Mouse (Mus musculus) Muller cell, postnatal 12 days (primary cell): ENCODE measurements around the gene Tmco2.
"Not testable (repeated sequence)": the region's sequence is repeated elsewhere in the genome, so short reads cannot be mapped to it uniquely, and the experiment has no call there.

ENCODE experiments used
- DNase-seq: peaks from one replicate; pipeline ENCODE4 v3.0.0-alpha.2; 2015; ENCODE audit errors: inconsistent ontology term

The Tmco2 gene

GRCm38 (mm10) chr4:121109126-121109525, at the start of gene Tmco2:
Tmco2 (minus strand) TSS chr4:121109226.
- no peak for DNase-seq

GRCm38 (mm10) chr4:121103304-121103703, 5.7 kb downstream of the Tmco2 start:
- DNase-seq = no peak

- DNase-seq = peak; percentile 91
Observed at GRCm38 (mm10) chr4:121097650-121098378, 11.2 kb downstream of the Tmco2 start, which contains the start of gene Zmpste24. Zmpste24 (minus strand) TSS chr4:121098241.

- no peak for DNase-seq
Observed at GRCm38 (mm10) chr4:121090211-121090610, 18.8 kb downstream of the Tmco2 start.

GRCm38 (mm10) chr4:121088696-121089095, 20.3 kb downstream of the Tmco2 start:
- no peak for DNase-seq

GRCm38 (mm10) chr4:121084506-121084905, 24.5 kb downstream of the Tmco2 start:
- DNase-seq = no peak

- no peak for DNase-seq
Observed at GRCm38 (mm10) chr4:121080395-121080794, 28.6 kb downstream of the Tmco2 start.

GRCm38 (mm10) chr4:121077915-121078646, 30.9 kb downstream of the Tmco2 start:
- no peak for DNase-seq

- no peak for DNase-seq
Observed at GRCm38 (mm10) chr4:121074250-121074649, 34.8 kb downstream of the Tmco2 start.

GRCm38 (mm10) chr4:121065336-121065735, 43.7 kb downstream of the Tmco2 start:
- DNase-seq = no peak

- not testable (repeated sequence) for DNase-seq
Observed at GRCm38 (mm10) chr4:121059218-121059617, 49.8 kb downstream of the Tmco2 start.

GRCm38 (mm10) chr4:121057032-121057431, 52.0 kb downstream of the Tmco2 start:
- no peak for DNase-seq

GRCm38 (mm10) chr4:121056342-121056741, 52.7 kb downstream of the Tmco2 start:
- no peak for DNase-seq
